Mouse (Mus musculus) layer of hippocampus, adult 2 months (tissue): Measurements from ENCODE around the gene Enox1. TPM values are rescaled to one million over a fixed set of nuclear protein-coding genes. Genes with fewer than 3 reads are reported as not detected.
A peak's percentile ranks its signal among the peaks of the same experiment; 100 is the strongest.

Source experiments
- DNase-seq, 2 experiments: peaks; one replicate each; pipeline ENCODE4 v3.0.0; 2022; ENCODE audit warnings: low spot score in 2 of 2
- H3K27ac ChIP-seq: fragments of 200-600 bp; 2 replicates; pipeline ENCODE4 v1.8.1; 2022
- H3K4me3 ChIP-seq: fragments of 200-600 bp; 2 replicates; pipeline ENCODE4 v1.8.1; 2022; ENCODE audit warnings: mild to moderate bottlenecking
- CTCF ChIP-seq: fragments of 200-600 bp; conservative IDR thresholded peaks from 2 replicates; pipeline ENCODE4 v1.8.1; 2022; ENCODE audit warnings: antibody characterized with exemption, mild to moderate bottlenecking, moderate library complexity
- total RNA-seq, 2 experiments: library from RNA; stranded (reverse); gene quantifications; 2 replicates each; pipeline ENCODE4 v1.2.3; 2021

Enox1 gene
- total RNA-seq, 2 experiments from 2014 or later = 61.3 to 67.7 TPM

- TF ChIP-seq CTCF = no peak
- H3K27ac ChIP-seq = no peak overlapping the region
- no peak for DNase-seq
- no peak overlapping the region for H3K4me3 ChIP-seq
Observed at GRCm38 (mm10) chr14:77673138-77673537, 516.6 kb downstream of the Enox1 start.

GRCm38 (mm10) chr14:77677951-77678350 is 521.4 kb downstream of the Enox1 start:
- Histone ChIP-seq H3K27ac (no peak overlapping the region), H3K4me3 (no peak overlapping the region)
- TF ChIP-seq CTCF = no peak
- DNase-seq = no peak

DNA sequence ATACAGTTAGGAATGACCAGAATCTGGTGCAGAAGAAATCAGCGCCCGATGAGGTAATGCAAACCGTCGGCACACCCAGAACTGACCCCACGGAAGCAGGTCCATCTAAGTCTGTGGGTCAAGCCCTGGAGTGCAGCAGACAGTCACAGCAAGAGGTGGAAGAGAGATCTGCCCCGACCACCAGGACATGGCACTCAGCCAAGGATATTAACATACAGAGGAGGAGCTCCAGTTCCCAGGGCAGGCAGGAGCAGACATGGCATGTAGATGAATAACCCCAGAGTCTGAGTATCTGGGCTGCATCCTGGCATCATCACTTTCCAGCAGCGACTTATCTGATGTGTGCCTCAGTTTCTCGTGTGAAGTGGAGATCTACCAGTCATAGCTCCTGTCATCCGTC is 523.3 kb downstream of the Enox1 start:
- DNase-seq = no peak
- no peak overlapping the region for H3K4me3 ChIP-seq
- no peak for TF ChIP-seq CTCF
- H3K27ac ChIP-seq = no peak overlapping the region

DNA sequence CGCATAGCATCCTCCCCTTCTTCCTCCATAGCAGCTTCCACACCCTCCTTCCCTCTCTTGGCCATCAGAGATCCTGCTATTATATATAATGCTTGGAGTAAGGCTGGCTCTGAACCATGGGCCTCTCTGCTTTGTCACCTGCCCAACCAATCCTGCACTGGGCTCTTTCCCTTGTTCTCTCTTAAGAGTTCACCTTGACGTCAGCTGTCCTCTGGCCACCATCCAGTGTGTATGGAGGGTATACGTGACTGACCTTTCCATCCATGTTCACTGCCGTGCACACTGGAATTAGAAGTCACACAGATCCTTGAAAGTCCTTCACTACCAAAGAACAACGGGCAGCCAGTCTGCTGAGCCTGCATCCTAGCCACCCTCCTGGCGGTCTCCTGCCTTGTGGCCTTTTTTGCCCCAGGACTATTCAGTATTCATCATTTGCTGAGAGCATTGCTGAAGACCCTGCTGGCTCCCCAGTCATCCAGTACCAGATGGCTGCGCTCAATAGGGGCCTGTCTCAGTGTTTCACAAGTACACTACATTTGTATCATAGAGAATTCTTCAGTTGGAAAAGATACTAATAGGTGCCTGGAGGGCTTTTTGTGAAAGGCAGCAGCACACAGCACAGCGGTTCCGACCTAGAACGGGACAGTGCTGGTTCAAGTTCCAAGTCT is 526.5 kb downstream of the Enox1 start:
- DNase-seq = no peak
- H3K4me3 ChIP-seq = no peak overlapping the region
- TF ChIP-seq CTCF = no peak
- H3K27ac ChIP-seq = no peak overlapping the region

DNA sequence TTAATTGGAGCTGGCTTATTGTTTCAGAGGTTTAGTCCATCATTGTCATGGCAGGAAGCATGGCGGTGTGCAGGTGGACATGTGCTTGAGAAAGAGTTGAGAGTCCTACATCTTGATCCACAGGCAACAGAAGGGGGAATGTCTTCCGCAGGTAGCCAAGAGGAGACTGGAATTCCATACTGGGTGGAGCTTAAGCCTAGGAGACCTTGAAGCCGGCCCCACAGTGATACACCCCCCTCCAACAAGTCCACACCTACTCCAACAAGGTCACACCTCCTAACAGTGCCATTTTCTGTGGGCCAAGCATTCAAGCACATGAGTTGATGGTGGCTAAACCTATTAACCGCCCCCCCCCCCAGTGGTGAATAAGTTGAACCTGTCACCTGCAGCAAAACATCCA is 533.3 kb downstream of the Enox1 start:
- H3K4me3 ChIP-seq = no peak overlapping the region
- TF ChIP-seq CTCF = no peak
- no peak overlapping the region for H3K27ac ChIP-seq
- DNase-seq = no peak

GRCm38 (mm10) chr14:77705006-77705405 is 548.4 kb downstream of the Enox1 start:
- Histone ChIP-seq H3K27ac (0 out of 2 replicates have a peak overlapping the region, but pooled peaks have one; percentile 23), H3K4me3 (no peak overlapping the region)
- TF ChIP-seq CTCF = no peak
- DNase-seq = no peak

GRCm38 (mm10) chr14:77706511-77707246 is 550.1 kb downstream of the Enox1 start:
- Histone ChIP-seq H3K27ac (peak overlapping the region; percentile 11; the same call in 1 of the 2 replicates), H3K4me3 (no peak overlapping the region)
- no peak for TF ChIP-seq CTCF
- no peak for DNase-seq

- 0 out of 2 replicates have a peak overlapping the region, but pooled peaks have one; percentile 11 for H3K27ac ChIP-seq
- no peak for DNase-seq
- TF ChIP-seq CTCF = no peak
- no peak overlapping the region for H3K4me3 ChIP-seq
Observed at GRCm38 (mm10) chr14:77707279-77707678, 550.7 kb downstream of the Enox1 start.

DNA sequence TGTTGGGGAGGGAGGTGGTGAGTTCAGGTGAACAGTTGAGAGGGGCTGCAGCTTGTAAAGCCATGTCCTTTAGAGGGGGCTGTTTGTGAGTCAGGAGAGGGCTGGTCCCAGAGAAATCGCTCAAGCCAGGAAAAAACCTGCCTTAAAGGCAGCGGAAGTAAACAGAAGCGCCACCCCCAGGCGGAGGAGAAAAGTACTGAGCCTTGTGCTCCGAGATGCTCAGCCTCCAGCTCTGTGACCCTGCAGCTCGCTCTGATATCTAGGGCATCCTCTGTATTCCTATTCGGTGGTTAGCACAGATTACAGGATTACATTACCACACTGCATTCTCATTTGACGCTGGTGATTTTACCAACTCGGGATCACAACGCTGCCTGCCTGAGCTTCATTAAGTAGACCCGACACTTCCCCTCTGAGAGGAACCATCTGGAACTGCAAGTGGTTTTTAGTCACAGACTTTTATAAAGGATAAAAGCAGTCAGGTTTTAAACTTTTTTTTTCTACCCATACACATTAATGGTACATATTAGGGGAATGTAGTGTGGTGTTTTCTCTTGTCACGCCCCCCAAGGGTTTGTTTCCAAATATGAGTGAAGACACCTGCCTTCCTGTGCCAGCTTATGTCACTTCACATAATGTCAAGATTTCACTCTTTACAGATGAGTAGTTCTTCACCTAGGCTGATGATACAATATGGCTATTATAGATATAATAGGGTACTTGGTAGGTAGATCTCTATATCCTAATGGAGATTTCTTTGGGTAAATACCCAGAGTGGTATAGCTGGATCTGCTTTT is 552.0 kb downstream of the Enox1 start:
- Histone ChIP-seq H3K27ac (no peak overlapping the region), H3K4me3 (no peak overlapping the region)
- TF ChIP-seq CTCF = peak; percentile 66
- DNase-seq = no peak

GRCm38 (mm10) chr14:77714931-77715535 is 558.5 kb downstream of the Enox1 start:
- no peak for TF ChIP-seq CTCF

DNA sequence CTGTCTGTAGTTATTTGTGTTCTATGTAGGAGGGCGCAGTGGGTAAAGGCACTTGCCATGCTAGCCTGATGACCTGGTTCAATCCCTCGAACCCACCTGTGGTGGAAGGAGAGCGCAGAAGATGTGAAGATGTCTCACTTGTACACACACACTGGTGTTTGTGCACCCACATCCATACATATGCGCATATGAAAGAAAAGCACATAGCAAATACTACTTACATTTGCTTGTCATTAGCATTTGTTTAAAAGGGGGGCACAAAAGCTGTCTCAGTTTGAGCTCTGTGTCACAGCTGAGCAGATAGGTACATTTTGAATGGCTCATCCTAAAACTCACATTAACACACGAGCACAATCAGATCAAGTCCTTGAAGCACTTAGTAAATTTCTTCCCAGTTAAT is 560.4 kb downstream of the Enox1 start:
- H3K27ac ChIP-seq = no peak overlapping the region
- no peak overlapping the region for H3K4me3 ChIP-seq
- no peak for TF ChIP-seq CTCF
- no peak for DNase-seq

More at GRCm38 (mm10) chr14:77714931-77715535, 558.5 kb downstream of the Enox1 start:
- no peak for DNase-seq
- Histone ChIP-seq H3K27ac (no peak overlapping the region), H3K4me3 (no peak overlapping the region)

- no peak for DNase-seq
- Histone ChIP-seq H3K27ac (no peak overlapping the region), H3K4me3 (no peak overlapping the region)
- no peak for TF ChIP-seq CTCF
Observed at GRCm38 (mm10) chr14:77718814-77719213, 562.3 kb downstream of the Enox1 start.

GRCm38 (mm10) chr14:77738056-77738455 is 581.5 kb downstream of the Enox1 start:
- no peak overlapping the region for H3K27ac ChIP-seq
- no peak overlapping the region for H3K4me3 ChIP-seq
- DNase-seq = no peak
- no peak for TF ChIP-seq CTCF
